Comparison of ENCODE assay signal across 22 mouse cellular contexts in the genomic region with DNA sequence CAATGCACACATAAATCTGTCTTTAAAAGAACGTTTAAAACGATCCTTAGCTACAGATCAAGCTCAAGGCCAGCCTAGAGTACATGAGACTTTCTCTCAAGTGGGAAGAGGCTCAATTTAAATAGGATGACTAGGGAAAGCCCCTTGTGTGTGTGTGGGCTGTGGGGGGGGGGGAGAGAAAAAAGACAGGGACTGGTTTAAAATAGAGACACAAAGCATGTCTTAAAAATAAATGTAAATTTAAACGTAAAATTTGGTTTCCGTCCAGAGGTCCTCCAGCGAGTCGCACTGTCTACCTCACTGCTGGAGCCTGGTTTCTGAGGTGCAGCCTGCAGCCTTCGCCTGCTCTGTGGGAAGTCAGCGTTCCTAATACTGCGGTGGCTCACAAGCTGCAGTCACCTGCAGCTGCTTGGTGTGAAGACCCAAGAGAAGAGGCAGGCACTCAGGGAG. TPM values are rescaled to one million over a fixed set of nuclear protein-coding genes. Genes with fewer than 3 reads are reported as not detected.
DNase-seq lines count a peak whose midpoint lies in the region; TF ChIP-seq lines count a peak whose summit lies in the region.
"Had no signal": no experiment of that assay in that cellular context is flagged by ENCODE, and none has a peak within 500 bp of the region (broad histone marks: within the 10 kb centered on the region; RNA-seq: fewer than 3 reads in every experiment).

No protein-coding gene starts in this region.

- H3K9me3 ChIP-seq in midbrain, embryonic 10.5 days (replicated peaks), result no peaks in the 10 kb centered on the region
- H3K9me3 ChIP-seq: embryonic facial prominence, embryonic 12.5 days; embryonic facial prominence, embryonic 15.5 days; hindbrain, embryonic 15.5 days had no signal

- TF ChIP-seq CTCF in gastrocnemius, adult 2 months (IDR thresholded peaks at IDR 0.05), result no peak
- no peak for TF ChIP-seq CTCF in testis, adult 2 months (IDR thresholded peaks at IDR 0.05; ENCODE audit: control insufficient read depth, insufficient read depth, insufficient replicate concordance, low read depth, low read length)

- intact Hi-C loops in gastrocnemius, adult 2 months (cut with DNase I), result no loop called here
- intact Hi-C loops in gastrocnemius, postnatal 36 days (cut with DNase I), result no loop called here

- no peak overlapping the region for H3K4me3 ChIP-seq in gastrocnemius, adult 2 months
- H3K4me3 ChIP-seq in testis, adult 2 months (ENCODE audit: control insufficient read depth, low read depth, low read length), result peak overlapping the region; percentile 65
- H3K4me3 ChIP-seq in midbrain, embryonic 10.5 days, result no peak overlapping the region
- H3K4me3 ChIP-seq: embryonic facial prominence, embryonic 12.5 days; embryonic facial prominence, embryonic 15.5 days; hindbrain, embryonic 12.5 days; hindbrain, embryonic 15.5 days had no signal

- TF ChIP-seq POLR2A in testis, adult 2 months (IDR thresholded peaks at IDR 0.05; ENCODE audit: control insufficient read depth, low read depth, low read length), result no peak

- no peaks in the 10 kb centered on the region for H3K36me3 ChIP-seq in testis, adult 2 months (ENCODE audit: control insufficient read depth, insufficient read depth, low read length)
- H3K36me3 ChIP-seq in splenic B cell, adult 2 months (ENCODE audit: control insufficient read depth, insufficient read depth, low read length, poor library complexity, severe bottlenecking), result no peaks in the 10 kb centered on the region
- no peaks in the 10 kb centered on the region for H3K36me3 ChIP-seq in midbrain, embryonic 10.5 days
- H3K36me3 ChIP-seq: embryonic facial prominence, embryonic 12.5 days; embryonic facial prominence, embryonic 15.5 days; hindbrain, embryonic 12.5 days; hindbrain, embryonic 15.5 days had no signal

- peak overlapping the region; percentile 8; the same call in 1 of the 2 replicates for H3K27ac ChIP-seq in gastrocnemius, adult 2 months
- no peak overlapping the region for H3K27ac ChIP-seq in testis, adult 2 months (ENCODE audit: control insufficient read depth, insufficient read depth, low read depth, low read length)
- no peak overlapping the region for H3K27ac ChIP-seq in midbrain, embryonic 10.5 days (replicated peaks)
- H3K27ac ChIP-seq: embryonic facial prominence, embryonic 12.5 days; embryonic facial prominence, embryonic 15.5 days; hindbrain, embryonic 12.5 days; hindbrain, embryonic 15.5 days had no signal

- 90% methylated on average over 9 of the region's 9 CpGs for WGBS in midbrain, embryonic 10.5 days

- DNase-seq in gastrocnemius, adult 2 months, result no peak
- no peak for DNase-seq in gastrocnemius, postnatal 36 days
- no peak for DNase-seq in testis, postnatal 14 days (ENCODE audit: low spot score)
- peak; percentile 72 for DNase-seq in A20 (ENCODE audit: low read depth, low spot score)
- peak; percentile 38 for DNase-seq in splenic B cell, adult 2 months (ENCODE audit: low read depth, low spot score)
- no peak for DNase-seq in midbrain, embryonic 10.5 days (ENCODE audit: low spot score)
- DNase-seq: adrenal gland, adult 2 months; adrenal gland, postnatal 14 days; cerebellum, adult 11 months; cerebellum, adult 2 months; cerebellum, adult 9-11 months; cerebellum, postnatal 25 days; forebrain, postnatal 0 days; gastrocnemius, postnatal 10 days; heart, adult 11 months had no signal

- no peaks in the 10 kb centered on the region for H3K27me3 ChIP-seq in testis, adult 2 months (ENCODE audit: control insufficient read depth, insufficient read depth, low read length)
- H3K27me3 ChIP-seq in splenic B cell, adult 2 months (ENCODE audit: control insufficient read depth, insufficient read depth, low read length, poor library complexity, severe bottlenecking), result no peaks in the 10 kb centered on the region
- H3K27me3 ChIP-seq in midbrain, embryonic 10.5 days (ENCODE audit: low read depth, poor library complexity, severe bottlenecking), result no peaks in the 10 kb centered on the region
- H3K27me3 ChIP-seq: embryonic facial prominence, embryonic 15.5 days; hindbrain, embryonic 12.5 days; hindbrain, embryonic 15.5 days had no signal

- peaks cover 4% of the 10 kb centered on the region for H3K4me1 ChIP-seq in testis, adult 2 months (ENCODE audit: control insufficient read depth, insufficient read depth, low read length)
- H3K4me1 ChIP-seq in midbrain, embryonic 10.5 days, result peaks cover 26% of the 10 kb centered on the region

RNA-seq across cellular contexts. Expression of a gene that starts 9.2 kb away (rescaled TPM):
- under 1 TPM; 0.13 to 0.22 TPM for total RNA-seq in gastrocnemius, adult 2 months (2021)
- under 1 TPM; 0.44 to 0.77 TPM for total RNA-seq in gastrocnemius, postnatal 36 days (2021)
- 0.89 and 1.1 TPM in 2 replicates for polyA plus RNA-seq in testis, adult 2 months (2012; rRNA removed)
- 0.12 and 0.26 TPM in 2 replicates for polyA plus RNA-seq in midbrain, embryonic 10.5 days (2016; fragmentation: Nextera tagmentation; extraction: Ambion mirVana)
- polyA plus RNA-seq: forebrain, embryonic 11.5 days; heart, embryonic 11.5 days had no signal

RNA-seq across cellular contexts. Expression of a gene that starts 27.5 kb away (rescaled TPM):
- total RNA-seq in gastrocnemius, adult 2 months (2021), result 10 to 100 TPM in 1 of 2 experiments, 1 to 10 TPM in 1; 9.8 to 13.6 TPM
- 1 to 10 TPM; 5.1 to 7.7 TPM for total RNA-seq in gastrocnemius, postnatal 36 days (2021)
- polyA plus RNA-seq in testis, adult 2 months (2012; rRNA removed), result 16.1 and 16.3 TPM in 2 replicates
- 5.3 and 6.0 TPM in 2 replicates for polyA plus RNA-seq in midbrain, embryonic 10.5 days (2016; fragmentation: Nextera tagmentation; extraction: Ambion mirVana)

RNA-seq across cellular contexts. Expression of a gene that starts 34.7 kb away (rescaled TPM):
- total RNA-seq in gastrocnemius, adult 2 months (2021), result 10 to 100 TPM; 11.4 to 13.3 TPM
- 10 to 100 TPM in 1 of 2 experiments, 1 to 10 TPM in 1; 9.8 to 12.4 TPM for total RNA-seq in gastrocnemius, postnatal 36 days (2021)
- 3.7 and 3.9 TPM in 2 replicates for polyA plus RNA-seq in testis, adult 2 months (2012; rRNA removed)
- 40.4 and 41.7 TPM in 2 replicates for polyA plus RNA-seq in midbrain, embryonic 10.5 days (2016; fragmentation: Nextera tagmentation; extraction: Ambion mirVana)

RNA-seq across cellular contexts. Expression of a gene that starts 38.0 kb away (rescaled TPM):
- 10 to 100 TPM; 44.5 to 47.1 TPM for total RNA-seq in gastrocnemius, adult 2 months (2021)
- total RNA-seq in gastrocnemius, postnatal 36 days (2021), result 10 to 100 TPM; 44.8 to 46.2 TPM
- polyA plus RNA-seq in testis, adult 2 months (2012; rRNA removed), result 16.3 and 17.0 TPM in 2 replicates
- 30.5 and 36.3 TPM in 2 replicates for polyA plus RNA-seq in midbrain, embryonic 10.5 days (2016; fragmentation: Nextera tagmentation; extraction: Ambion mirVana)

Comparison
In these comparisons a context has a peak if more than half of its experiments do, and no peak if none do; other contexts are left out.
1. DNase-seq: peak in A20 (single experiment) and splenic B cell, adult 2 months (single experiment); none in gastrocnemius, adult 2 months (single experiment), gastrocnemius, postnatal 36 days (0 of 2), testis, postnatal 14 days (single experiment) and midbrain, embryonic 10.5 days (single experiment).